Mouse (Mus musculus) small intestine, adult 2 months (tissue): ENCODE data around the gene Eng. TPM values are rescaled to one million over a fixed set of nuclear protein-coding genes. Genes with fewer than 3 reads are reported as not detected.

Experiments
- H3K27ac ChIP-seq: fragments of 200-500 bp; 2 replicates; pipeline ENCODE4 v1.5.1; 2012; ENCODE audit warnings: low read depth, low read length, control low read depth, inconsistent platforms; ENCODE audit not compliant: insufficient read depth
- H3K27me3 ChIP-seq: fragments of 200-500 bp; 2 replicates; pipeline ENCODE4 v1.6.1; 2012; ENCODE audit warnings: mild to moderate bottlenecking, moderate library complexity, low read length, inconsistent platforms; ENCODE audit not compliant: control insufficient read depth, insufficient read depth
- H3K36me3 ChIP-seq: fragments of 200-500 bp; 2 replicates; pipeline ENCODE4 v1.6.1; 2012; ENCODE audit warnings: mild to moderate bottlenecking, low read length, control low read depth, inconsistent platforms; ENCODE audit not compliant: control insufficient read depth, insufficient read depth
- H3K4me1 ChIP-seq: fragments of 200-500 bp; 2 replicates; pipeline ENCODE4 v1.6.1; 2012; ENCODE audit warnings: low read length, inconsistent platforms, mixed read lengths; ENCODE audit not compliant: control insufficient read depth, insufficient read depth, insufficient read length
- H3K4me3 ChIP-seq: fragments of 200-500 bp; 2 replicates; pipeline ENCODE4 v1.5.1; 2012; ENCODE audit warnings: low read depth, mild to moderate bottlenecking, control low read depth, inconsistent platforms, low read length, moderate library complexity
- CTCF ChIP-seq: fragments of 200-500 bp; IDR thresholded peaks from 2 replicates; pipeline ENCODE4 v1.5.1; 2012; ENCODE audit warnings: low read depth, mild to moderate bottlenecking, control low read depth, inconsistent platforms, low read length, moderate library complexity, mixed read lengths; ENCODE audit not compliant: insufficient replicate concordance, insufficient read length; ENCODE audit errors: extremely low read depth
- POLR2A ChIP-seq: fragments of 200-500 bp; IDR thresholded peaks from 2 replicates; pipeline ENCODE4 v1.6.1; 2012; ENCODE audit warnings: low read depth, mild to moderate bottlenecking, control low read depth, inconsistent platforms, low read length, moderate library complexity
- WGBS: fragments of 180-500 bp; shearing (Covaris S2); methylation state at CpG from one replicate; pipeline ENCODE4 v1.1.7; 2018; 5-methylcytosine and 5-hydroxymethylcytosine counted together
- polyA plus RNA-seq: library from polyadenylated mRNA; depleted of rRNA; stranded (reverse); fragments of >200 nt; gene quantifications from 2 replicates; pipeline ENCODE4 v1.2.3, GENCODE M21; 2012

Eng gene
- polyA plus RNA-seq, 1 experiment = 54.4 TPM

GRCm38 (mm10) chr2:32665345-32665744, 18.9 kb downstream of the Eng start:
- H3K4me3 ChIP-seq = no peak overlapping the region

GRCm38 (mm10) chr2:32665853-32666252, 19.5 kb downstream of the Eng start:
- no peaks in the 10 kb centered on the region for H3K27me3 ChIP-seq
- H3K4me3 ChIP-seq = no peak overlapping the region
- H3K4me1 ChIP-seq = no peaks in the 10 kb centered on the region
- H3K27ac ChIP-seq = no peak overlapping the region
- TF ChIP-seq CTCF = no peak
- no peak for TF ChIP-seq POLR2A
- H3K36me3 ChIP-seq = no peaks in the 10 kb centered on the region
- WGBS = 59% methylated on average over 6 of the region's 6 CpGs

More at GRCm38 (mm10) chr2:32665345-32665744, 18.9 kb downstream of the Eng start:
- 85% methylated on average over 8 of the region's 8 CpGs for WGBS
- Histone ChIP-seq H3K4me1 (no peaks in the 10 kb centered on the region), H3K27me3 (no peaks in the 10 kb centered on the region), H3K36me3 (no peaks in the 10 kb centered on the region), H3K27ac (no peak overlapping the region)
- TF ChIP-seq POLR2A (no peak), CTCF (no peak)

GRCm38 (mm10) chr2:32667775-32668174, 21.4 kb downstream of the Eng start:
- H3K36me3 ChIP-seq = no peaks in the 10 kb centered on the region
- no peaks in the 10 kb centered on the region for H3K27me3 ChIP-seq
- TF ChIP-seq CTCF (no peak), POLR2A (no peak)
- WGBS = 60% methylated on average over 11 of the region's 11 CpGs
- H3K4me1 ChIP-seq = peaks cover 3% of the 10 kb centered on the region; the same call in 1 of the 2 replicates
- no peak overlapping the region for H3K4me3 ChIP-seq
- H3K27ac ChIP-seq = no peak overlapping the region

DNA sequence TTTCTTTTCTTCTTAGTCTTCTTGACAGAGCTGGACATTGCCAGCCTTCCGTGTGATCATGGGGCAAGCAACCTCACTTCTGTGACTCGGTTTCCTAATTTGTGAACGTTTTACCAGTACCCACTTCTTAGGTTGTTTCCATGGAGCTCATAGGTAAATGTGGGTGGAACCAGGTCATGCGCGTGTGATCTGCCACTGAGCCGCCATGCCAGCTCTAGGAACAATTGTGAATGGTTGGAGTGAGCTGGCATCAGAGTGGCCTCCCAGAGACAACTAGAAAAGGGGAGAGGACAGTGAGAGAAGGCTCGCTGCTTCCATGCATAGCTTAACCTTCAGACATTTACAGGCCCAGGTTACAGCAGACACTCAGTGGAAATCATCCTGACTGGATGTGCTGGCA, 21.8 kb downstream of the Eng start:
- H3K4me1 ChIP-seq = peaks cover 7% of the 10 kb centered on the region
- TF ChIP-seq POLR2A (no peak), CTCF (no peak)
- WGBS = 90% methylated on average over 7 of the region's 7 CpGs
- H3K27ac ChIP-seq = no peak overlapping the region
- H3K4me3 ChIP-seq = no peak overlapping the region
- no peaks in the 10 kb centered on the region for H3K27me3 ChIP-seq
- no peaks in the 10 kb centered on the region for H3K36me3 ChIP-seq

- 72% methylated on average over 3 of the region's 3 CpGs for WGBS
- Histone ChIP-seq H3K27ac (no peak overlapping the region), H3K36me3 (no peaks in the 10 kb centered on the region), H3K4me3 (no peak overlapping the region), H3K4me1 (peaks cover 14% of the 10 kb centered on the region), H3K27me3 (no peaks in the 10 kb centered on the region)
- no peak for TF ChIP-seq CTCF
- no peak for TF ChIP-seq POLR2A
Observed at GRCm38 (mm10) chr2:32669876-32670275, 23.5 kb downstream of the Eng start.

- TF ChIP-seq POLR2A = no peak
- no peak for TF ChIP-seq CTCF
- Histone ChIP-seq H3K4me1 (peaks cover 14% of the 10 kb centered on the region), H3K27ac (no peak overlapping the region), H3K36me3 (no peaks in the 10 kb centered on the region), H3K27me3 (no peaks in the 10 kb centered on the region), H3K4me3 (no peak overlapping the region)
- WGBS = 84% methylated on average over 9 of the region's 9 CpGs
Observed at GRCm38 (mm10) chr2:32671147-32671546, 24.8 kb downstream of the Eng start.

DNA sequence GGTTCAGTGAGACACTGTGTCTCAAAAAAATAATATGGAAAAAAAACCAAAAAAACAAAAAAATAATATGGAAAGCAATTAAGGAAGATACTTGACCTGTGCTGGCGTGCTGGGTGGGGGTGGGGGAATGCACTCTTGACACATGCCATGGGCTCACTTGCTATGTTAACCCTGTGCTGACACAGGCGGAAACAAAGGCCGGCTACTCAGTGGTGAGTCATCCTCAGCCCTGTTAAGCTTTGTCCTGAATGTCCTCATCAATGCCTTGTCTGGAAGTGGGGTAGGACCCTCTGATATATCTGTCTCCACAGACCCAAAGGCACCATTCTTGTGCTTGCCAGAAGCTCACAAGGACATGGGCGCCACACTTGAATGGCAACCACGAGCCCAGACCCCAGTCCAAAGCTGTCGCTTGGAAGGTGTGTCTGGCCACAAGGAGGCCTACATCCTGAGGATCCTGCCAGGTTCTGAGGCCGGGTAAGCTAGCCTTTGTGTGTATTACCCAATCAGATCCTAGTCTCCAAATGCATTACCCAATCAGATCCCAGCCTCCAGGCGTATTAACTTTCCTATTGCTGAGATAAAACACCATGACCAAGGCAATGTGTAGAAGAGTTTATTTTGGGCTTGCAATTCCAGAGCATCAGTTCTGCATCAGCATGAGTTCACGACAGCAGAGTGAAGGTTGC, 25.7 kb downstream of the Eng start:
- no peaks in the 10 kb centered on the region for H3K36me3 ChIP-seq
- WGBS = 85% methylated on average over 9 of the region's 9 CpGs
- H3K27me3 ChIP-seq = no peaks in the 10 kb centered on the region
- TF ChIP-seq POLR2A (no peak), CTCF (no peak)
- no peak overlapping the region for H3K27ac ChIP-seq
- no peak overlapping the region for H3K4me3 ChIP-seq
- peaks cover 14% of the 10 kb centered on the region for H3K4me1 ChIP-seq
